Mouse (Mus musculus): ENCODE data around the gene Eef1akmt3. TPM values are rescaled to one million over a fixed set of nuclear protein-coding genes. Genes with fewer than 3 reads are reported as not detected.

The Eef1akmt3 gene
- 0.19 and 0.40 TPM in 2 replicates for polyA plus RNA-seq (2012; rRNA removed)

DNA sequence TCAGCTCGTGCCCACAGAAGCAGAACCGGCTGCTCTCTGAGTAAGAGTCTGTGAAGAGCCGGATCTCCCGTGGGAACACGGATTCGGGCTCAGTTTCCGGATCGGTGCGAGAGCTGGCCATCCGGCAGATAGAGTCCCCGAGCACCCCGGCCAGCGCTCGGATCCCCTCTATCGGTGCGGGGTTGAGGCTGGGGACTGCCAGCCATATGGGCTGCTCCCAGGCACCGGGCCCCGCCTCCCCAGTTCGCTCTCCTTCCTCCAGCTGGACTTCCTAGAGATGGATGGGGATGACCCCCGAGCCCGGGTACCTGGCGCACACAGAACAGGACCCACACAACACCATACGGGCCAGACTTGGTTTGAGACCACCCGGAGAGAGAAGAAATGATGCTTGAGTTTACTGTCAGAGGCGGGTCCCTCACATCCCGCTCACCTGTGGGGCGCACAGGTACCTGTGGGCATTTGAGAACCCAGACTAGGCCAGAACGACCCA, at the start of gene Eef1akmt3, which contains the start of gene Mettl1:
Gene Eef1akmt3, minus strand, starts transcription at position 240 of the 493 bp plus-strand sequence.
Gene Mettl1, plus strand, starts transcription at position 141 of the 493 bp plus-strand sequence.
- no peak for DNase-seq (ENCODE audit: low read depth)
- TF ChIP-seq CTCF (IDR thresholded peaks at IDR 0.05; ENCODE audit: borderline replicate concordance, extremely low read depth, insufficient read depth, insufficient read length): no peak
- no peak for TF ChIP-seq POLR2A (IDR thresholded peaks at IDR 0.05; ENCODE audit: borderline replicate concordance, extremely low read depth, insufficient read depth, insufficient read length, poor library complexity, severe bottlenecking)

DNA sequence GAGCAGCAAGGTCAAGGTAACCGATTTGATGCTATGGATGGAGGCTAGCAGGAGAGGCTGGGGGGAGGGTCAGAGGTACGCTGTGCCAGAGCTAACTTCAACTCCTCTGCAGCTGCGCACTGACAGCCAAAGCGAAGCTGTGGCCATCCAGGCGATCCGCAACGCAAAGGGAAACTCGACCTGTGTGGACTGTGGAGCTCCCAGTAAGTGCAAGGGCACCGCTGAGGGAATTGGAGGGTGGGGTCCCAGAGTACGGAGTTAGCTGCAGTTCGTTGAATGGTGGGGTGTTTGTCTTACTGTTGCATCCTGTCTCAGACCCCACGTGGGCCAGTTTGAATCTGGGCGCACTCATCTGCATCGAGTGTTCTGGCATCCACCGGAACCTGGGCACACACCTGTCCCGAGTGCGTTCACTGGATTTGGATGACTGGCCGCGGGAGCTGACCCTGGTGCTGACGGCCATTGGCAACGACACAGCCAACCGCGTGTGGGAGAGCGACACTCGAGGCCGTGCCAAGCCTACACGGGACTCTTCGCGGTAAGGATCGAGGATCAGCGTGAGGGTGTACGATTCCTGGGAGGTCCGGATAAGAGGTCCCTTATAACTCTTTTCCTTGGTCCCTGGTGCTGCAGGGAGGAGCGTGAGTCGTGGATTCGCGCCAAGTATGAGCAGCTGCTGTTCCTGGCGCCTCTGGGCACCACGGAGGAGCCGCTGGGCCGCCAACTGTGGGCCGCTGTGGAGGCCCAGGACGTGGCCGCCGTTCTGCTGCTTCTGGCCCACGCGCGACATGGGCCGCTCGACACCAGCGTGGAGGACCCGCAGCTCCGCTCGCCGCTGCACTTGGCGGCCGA, 49.5 kb upstream of the Eef1akmt3 start:
- peak; percentile 73 for DNase-seq (ENCODE audit: low read depth)
- no peak for TF ChIP-seq POLR2A (IDR thresholded peaks at IDR 0.05; ENCODE audit: borderline replicate concordance, extremely low read depth, insufficient read depth, insufficient read length, poor library complexity, severe bottlenecking)
- no peak for TF ChIP-seq CTCF (IDR thresholded peaks at IDR 0.05; ENCODE audit: borderline replicate concordance, extremely low read depth, insufficient read depth, insufficient read length)

DNA sequence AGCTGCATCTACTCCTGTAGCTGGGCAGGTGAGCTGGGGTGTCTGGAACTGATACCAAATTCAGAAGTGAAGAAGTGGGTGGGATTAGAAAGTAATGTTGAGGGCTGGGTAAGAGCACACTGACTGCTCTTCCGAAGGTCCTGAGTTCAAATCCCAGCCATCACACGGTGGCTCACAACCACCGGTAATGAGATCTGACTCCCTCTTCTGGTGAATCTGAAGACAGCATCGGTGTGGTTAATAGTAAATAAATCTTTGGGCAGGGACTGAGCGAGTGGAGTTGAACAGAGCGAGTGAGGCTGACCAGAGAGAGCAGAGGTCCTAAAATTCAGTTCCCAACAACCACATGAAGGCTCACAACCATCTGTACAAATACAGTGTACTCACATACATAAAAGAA, 44.3 kb upstream of the Eef1akmt3 start:
- peak; percentile 10; the same call in 1 of the 2 replicates for TF ChIP-seq CTCF (IDR thresholded peaks at IDR 0.05; ENCODE audit: borderline replicate concordance, extremely low read depth, insufficient read depth, insufficient read length)
- TF ChIP-seq POLR2A (IDR thresholded peaks at IDR 0.05; ENCODE audit: borderline replicate concordance, extremely low read depth, insufficient read depth, insufficient read length, poor library complexity, severe bottlenecking): no peak
- DNase-seq (ENCODE audit: low read depth): no peak

DNA sequence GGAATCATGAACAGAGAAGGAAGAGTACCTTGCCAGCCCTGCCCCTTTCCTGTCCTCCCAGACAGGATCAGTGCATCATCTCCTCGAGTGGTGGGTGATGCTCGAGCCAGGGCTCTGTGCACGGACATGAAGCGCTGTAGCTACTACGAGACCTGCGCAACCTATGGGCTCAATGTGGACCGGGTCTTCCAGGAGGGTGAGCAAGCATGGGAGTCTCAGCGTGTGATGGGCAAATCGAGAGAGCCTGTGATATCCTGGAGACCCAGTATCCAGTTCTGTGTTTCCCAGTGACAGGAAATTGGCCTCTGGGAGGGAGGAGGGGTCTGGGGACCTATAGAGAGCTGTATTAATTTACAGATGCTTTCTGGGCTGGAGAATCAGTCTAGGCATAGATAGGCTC, 43.7 kb upstream of the Eef1akmt3 start:
- no peak for DNase-seq (ENCODE audit: low read depth)
- TF ChIP-seq CTCF (IDR thresholded peaks at IDR 0.05; ENCODE audit: borderline replicate concordance, extremely low read depth, insufficient read depth, insufficient read length): no peak
- no peak for TF ChIP-seq POLR2A (IDR thresholded peaks at IDR 0.05; ENCODE audit: borderline replicate concordance, extremely low read depth, insufficient read depth, insufficient read length, poor library complexity, severe bottlenecking)

- no peak for DNase-seq (ENCODE audit: low read depth)
- TF ChIP-seq CTCF (IDR thresholded peaks at IDR 0.05; ENCODE audit: borderline replicate concordance, extremely low read depth, insufficient read depth, insufficient read length) (no peak), POLR2A (IDR thresholded peaks at IDR 0.05; ENCODE audit: borderline replicate concordance, extremely low read depth, insufficient read depth, insufficient read length, poor library complexity, severe bottlenecking) (no peak)
Observed at GRCm38 (mm10) chr10:127083915-127084306, 42.6 kb upstream of the Eef1akmt3 start.

DNA sequence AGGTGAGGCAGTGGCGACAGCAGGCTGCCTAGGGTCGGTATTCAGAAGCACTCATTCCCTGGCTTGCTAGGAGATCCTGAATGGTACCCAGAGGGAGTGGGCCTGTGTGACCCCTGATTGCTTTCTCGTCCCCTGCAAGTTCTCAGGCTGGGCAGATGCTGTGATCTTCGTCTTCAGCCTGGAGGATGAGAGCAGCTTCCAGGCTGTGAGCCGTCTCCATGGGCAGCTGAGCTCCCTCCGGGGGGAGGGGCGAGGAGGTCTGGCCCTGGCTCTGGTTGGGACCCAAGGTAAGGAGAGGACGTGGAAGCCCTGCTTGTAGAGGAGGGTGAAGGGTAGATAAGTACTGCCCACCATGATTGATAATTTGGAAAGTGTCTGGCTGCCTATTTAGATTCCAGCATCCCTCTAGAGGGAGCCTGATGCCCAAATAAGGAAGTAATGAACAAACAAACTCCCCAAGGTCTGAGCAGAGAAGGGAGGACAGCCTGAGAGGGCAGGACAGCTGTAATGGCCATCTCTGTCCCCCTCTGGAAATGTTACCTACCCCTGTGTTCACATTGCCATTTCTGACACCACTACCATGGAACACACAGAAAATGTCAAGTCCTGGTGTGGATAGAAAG, 42.1 kb upstream of the Eef1akmt3 start:
- no peak for DNase-seq (ENCODE audit: low read depth)
- TF ChIP-seq CTCF (IDR thresholded peaks at IDR 0.05; ENCODE audit: borderline replicate concordance, extremely low read depth, insufficient read depth, insufficient read length) (no peak), POLR2A (IDR thresholded peaks at IDR 0.05; ENCODE audit: borderline replicate concordance, extremely low read depth, insufficient read depth, insufficient read length, poor library complexity, severe bottlenecking) (no peak)

- peak; percentile 81 for DNase-seq (ENCODE audit: low read depth)
- TF ChIP-seq CTCF (IDR thresholded peaks at IDR 0.05; ENCODE audit: borderline replicate concordance, extremely low read depth, insufficient read depth, insufficient read length) (no peak), POLR2A (IDR thresholded peaks at IDR 0.05; ENCODE audit: borderline replicate concordance, extremely low read depth, insufficient read depth, insufficient read length, poor library complexity, severe bottlenecking) (no peak)
Observed at GRCm38 (mm10) chr10:127081996-127082620, 40.8 kb upstream of the Eef1akmt3 start.

- DNase-seq (ENCODE audit: low read depth): peak; percentile 36
- TF ChIP-seq CTCF (IDR thresholded peaks at IDR 0.05; ENCODE audit: borderline replicate concordance, extremely low read depth, insufficient read depth, insufficient read length): 0 out of 2 replicates have a peak, but pooled peaks have one; percentile 7
- TF ChIP-seq POLR2A (IDR thresholded peaks at IDR 0.05; ENCODE audit: borderline replicate concordance, extremely low read depth, insufficient read depth, insufficient read length, poor library complexity, severe bottlenecking): no peak
Observed at GRCm38 (mm10) chr10:127080901-127081780, 39.8 kb upstream of the Eef1akmt3 start.

DNA sequence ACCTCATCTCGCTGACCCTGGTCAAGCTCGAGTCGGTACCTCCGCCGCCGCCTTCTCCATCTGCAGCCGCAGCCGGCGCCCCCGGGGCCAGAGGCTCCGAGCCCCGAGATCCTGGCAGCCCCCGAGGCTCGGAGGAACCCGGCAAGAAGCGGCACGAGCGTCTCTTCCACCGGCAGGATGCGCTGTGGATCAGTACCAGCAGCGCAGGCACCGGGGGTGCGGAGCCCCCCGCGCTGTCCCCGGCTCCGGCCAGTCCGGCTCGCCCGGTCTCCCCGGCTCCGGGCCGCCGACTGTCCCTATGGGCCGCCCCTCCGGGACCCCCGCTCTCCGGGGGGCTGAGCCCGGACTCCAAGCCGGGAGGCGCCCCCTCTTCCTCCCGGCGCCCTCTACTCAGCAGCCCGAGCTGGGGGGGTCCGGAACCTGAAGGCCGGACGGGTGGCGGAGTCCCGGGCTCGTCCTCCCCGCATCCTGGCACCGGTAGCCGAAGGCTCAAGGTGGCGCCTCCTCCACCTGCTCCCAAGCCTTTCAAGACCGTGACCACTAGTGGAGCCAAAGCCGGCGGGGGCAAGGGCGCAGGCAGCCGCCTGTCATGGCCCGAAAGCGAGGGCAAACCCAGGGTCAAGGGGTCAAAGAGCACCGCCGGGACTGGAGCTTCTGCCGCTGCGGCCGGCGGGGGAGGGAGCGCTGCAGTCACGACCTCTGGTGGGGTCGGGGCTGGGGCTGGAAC, 38.5 kb upstream of the Eef1akmt3 start:
- peak; percentile 47; the same call in 1 of the 2 replicates for TF ChIP-seq CTCF (IDR thresholded peaks at IDR 0.05; ENCODE audit: borderline replicate concordance, extremely low read depth, insufficient read depth, insufficient read length)
- no peak for TF ChIP-seq POLR2A (IDR thresholded peaks at IDR 0.05; ENCODE audit: borderline replicate concordance, extremely low read depth, insufficient read depth, insufficient read length, poor library complexity, severe bottlenecking)
- peak; percentile 60 for DNase-seq (ENCODE audit: low read depth)
